Mouse (Mus musculus): Measurements from ENCODE around the gene Dcst2.

Gene Dcst2

GRCm38 (mm10) chr3:89388134-89388881 lies 26.5 kb downstream of the Dcst2 start:
- peak; percentile 51 for DNase-seq (ENCODE audit: inconsistent ontology term)

- no peak for DNase-seq (ENCODE audit: inconsistent ontology term)
Measured at GRCm38 (mm10) chr3:89388901-89389740, 27.3 kb downstream of the Dcst2 start.

- DNase-seq (ENCODE audit: inconsistent ontology term), result peak; percentile 44
Measured at GRCm38 (mm10) chr3:89390111-89390515, 28.3 kb downstream of the Dcst2 start.

GRCm38 (mm10) chr3:89390699-89391662 lies 29.2 kb downstream of the Dcst2 start:
- DNase-seq (ENCODE audit: inconsistent ontology term), result peak; percentile 39

- DNase-seq (ENCODE audit: inconsistent ontology term), result peak; percentile 87
Measured at GRCm38 (mm10) chr3:89391663-89392511, 30.1 kb downstream of the Dcst2 start.

GRCm38 (mm10) chr3:89392871-89393311 lies 31.1 kb downstream of the Dcst2 start:
- DNase-seq (ENCODE audit: inconsistent ontology term), result peak; percentile 50

GRCm38 (mm10) chr3:89393605-89394004 lies 31.8 kb downstream of the Dcst2 start:
- DNase-seq (ENCODE audit: inconsistent ontology term), result peak; percentile 100

- peak; percentile 96 for DNase-seq (ENCODE audit: inconsistent ontology term)
Measured at GRCm38 (mm10) chr3:89394006-89394893, 32.5 kb downstream of the Dcst2 start, which contains the start of gene Zbtb7b. Gene Zbtb7b (minus strand): TSS chr3:89394776.

GRCm38 (mm10) chr3:89394894-89395256 lies 33.1 kb downstream of the Dcst2 start:
- DNase-seq (ENCODE audit: inconsistent ontology term), result peak; percentile 93

GRCm38 (mm10) chr3:89395419-89395805 lies 33.6 kb downstream of the Dcst2 start:
- no peak for DNase-seq (ENCODE audit: inconsistent ontology term)

GRCm38 (mm10) chr3:89395806-89396653 lies 34.3 kb downstream of the Dcst2 start:
- peak; percentile 74 for DNase-seq (ENCODE audit: inconsistent ontology term)

- no peak for DNase-seq (ENCODE audit: inconsistent ontology term)
Measured at GRCm38 (mm10) chr3:89396654-89397005, 34.9 kb downstream of the Dcst2 start.

- no peak for DNase-seq (ENCODE audit: inconsistent ontology term)
Measured at GRCm38 (mm10) chr3:89401329-89401728, 39.6 kb downstream of the Dcst2 start.

- peak; percentile 42 for DNase-seq (ENCODE audit: inconsistent ontology term)
Measured at GRCm38 (mm10) chr3:89402693-89403092, 40.9 kb downstream of the Dcst2 start, which contains the start of gene Lenep. Gene Lenep (minus strand): TSS chr3:89402793.

- no peak for DNase-seq (ENCODE audit: inconsistent ontology term)
Measured at GRCm38 (mm10) chr3:89406887-89407286, 45.1 kb downstream of the Dcst2 start.

- no peak for DNase-seq (ENCODE audit: inconsistent ontology term)
Measured at GRCm38 (mm10) chr3:89408448-89408847, 46.7 kb downstream of the Dcst2 start.

- no peak for DNase-seq (ENCODE audit: inconsistent ontology term)
Measured at GRCm38 (mm10) chr3:89409701-89410100, 47.9 kb downstream of the Dcst2 start.

- no peak for DNase-seq (ENCODE audit: inconsistent ontology term)
Measured at GRCm38 (mm10) chr3:89410864-89411263, 49.1 kb downstream of the Dcst2 start.
